Mouse (Mus musculus): ENCODE measurements around the gene Rbfox1. TPM values are rescaled to one million over a fixed set of nuclear protein-coding genes. Genes with fewer than 3 reads are reported as not detected.

Rbfox1 gene
- polyA plus RNA-seq, 1 experiment from 2014 or later, result 1.6 TPM

GRCm38 (mm10) chr16:7081684-7082255, 1196.6 kb downstream of the Rbfox1 start:
- Histone ChIP-seq H3K9ac (ENCODE audit: low read length) (no peak overlapping the region), H3K4me2 (ENCODE audit: low read depth, low read length) (no peak overlapping the region), H3K9me3 (ENCODE audit: control insufficient read depth, low read length) (no peaks in the 10 kb centered on the region), H3K27me3 (ENCODE audit: control insufficient read depth, insufficient read depth, low read depth, low read length) (no peaks in the 10 kb centered on the region), H3K4me1 (replicated peaks; ENCODE audit: control insufficient read depth, insufficient read depth, low read length) (0 out of 2 replicates have a peak, but pooled peaks cover 2% of the 10 kb centered on the region), H3K4me3 (ENCODE audit: low read length) (no peak overlapping the region), H3K27ac (ENCODE audit: low read length) (no peak overlapping the region), H3K36me3 (ENCODE audit: control insufficient read depth, insufficient read depth, low read length) (no peaks in the 10 kb centered on the region)
- ATAC-seq (ENCODE audit: low read depth), result no peak
- 65% methylated on average over 5 of the region's 5 CpGs for WGBS

GRCm38 (mm10) chr16:7083937-7084336, 1198.8 kb downstream of the Rbfox1 start:
- peaks cover 2% of the 10 kb centered on the region; the same call in 1 of the 2 replicates for H3K4me1 ChIP-seq (replicated peaks; ENCODE audit: control insufficient read depth, insufficient read depth, low read length)
- H3K4me2 ChIP-seq (ENCODE audit: low read depth, low read length), result no peak overlapping the region
- no peaks in the 10 kb centered on the region for H3K27me3 ChIP-seq (ENCODE audit: control insufficient read depth, insufficient read depth, low read depth, low read length)
- no peak overlapping the region for H3K27ac ChIP-seq (ENCODE audit: low read length)
- ATAC-seq (ENCODE audit: low read depth), result no peak
- H3K36me3 ChIP-seq (ENCODE audit: control insufficient read depth, insufficient read depth, low read length), result no peaks in the 10 kb centered on the region
- WGBS, result 85% methylated on average over 2 of the region's 2 CpGs
- H3K4me3 ChIP-seq (ENCODE audit: low read length), result no peak overlapping the region
- H3K9ac ChIP-seq (ENCODE audit: low read length), result no peak overlapping the region
- no peaks in the 10 kb centered on the region for H3K9me3 ChIP-seq (ENCODE audit: control insufficient read depth, low read length)

- WGBS, result 57% methylated on average over 10 of the region's 10 CpGs
- no peak overlapping the region; the same call in 1 of the 2 replicates for H3K27ac ChIP-seq (ENCODE audit: low read length)
- no peaks in the 10 kb centered on the region for H3K27me3 ChIP-seq (ENCODE audit: control insufficient read depth, insufficient read depth, low read depth, low read length)
- no peaks in the 10 kb centered on the region for H3K36me3 ChIP-seq (ENCODE audit: control insufficient read depth, insufficient read depth, low read length)
- no peak for ATAC-seq (ENCODE audit: low read depth)
- no peaks in the 10 kb centered on the region for H3K9me3 ChIP-seq (ENCODE audit: control insufficient read depth, low read length)
- H3K4me3 ChIP-seq (ENCODE audit: low read length), result no peak overlapping the region
- H3K4me2 ChIP-seq (ENCODE audit: low read depth, low read length), result no peak overlapping the region
- peaks cover 2% of the 10 kb centered on the region; the same call in 1 of the 2 replicates for H3K4me1 ChIP-seq (replicated peaks; ENCODE audit: control insufficient read depth, insufficient read depth, low read length)
- H3K9ac ChIP-seq (ENCODE audit: low read length), result no peak overlapping the region
These were observed 1203.7 kb downstream of the Rbfox1 start for GRCm38 (mm10) chr16:7088601-7089430.

- H3K4me2 ChIP-seq (ENCODE audit: low read depth, low read length), result no peak overlapping the region
- peaks cover 2% of the 10 kb centered on the region; the same call in 1 of the 2 replicates for H3K4me1 ChIP-seq (replicated peaks; ENCODE audit: control insufficient read depth, insufficient read depth, low read length)
- no peak overlapping the region for H3K9ac ChIP-seq (ENCODE audit: low read length)
- H3K27me3 ChIP-seq (ENCODE audit: control insufficient read depth, insufficient read depth, low read depth, low read length), result no peaks in the 10 kb centered on the region
- H3K27ac ChIP-seq (ENCODE audit: low read length), result no peak overlapping the region; the same call in 1 of the 2 replicates
- H3K36me3 ChIP-seq (ENCODE audit: control insufficient read depth, insufficient read depth, low read length), result no peaks in the 10 kb centered on the region
- H3K9me3 ChIP-seq (ENCODE audit: control insufficient read depth, low read length), result no peaks in the 10 kb centered on the region
- WGBS, result 65% methylated on average over 1 of the region's 1 CpGs
- peak; percentile 58; the same call in 1 of the 2 replicates for ATAC-seq (ENCODE audit: low read depth)
- no peak overlapping the region for H3K4me3 ChIP-seq (ENCODE audit: low read length)
These were observed 1204.3 kb downstream of the Rbfox1 start for GRCm38 (mm10) chr16:7089475-7089874.

- H3K36me3 ChIP-seq (ENCODE audit: control insufficient read depth, insufficient read depth, low read length), result no peaks in the 10 kb centered on the region
- H3K9ac ChIP-seq (ENCODE audit: low read length), result no peak overlapping the region
- H3K27me3 ChIP-seq (ENCODE audit: control insufficient read depth, insufficient read depth, low read depth, low read length), result no peaks in the 10 kb centered on the region
- H3K4me1 ChIP-seq (replicated peaks; ENCODE audit: control insufficient read depth, insufficient read depth, low read length), result peaks cover 2% of the 10 kb centered on the region; the same call in 1 of the 2 replicates
- 0 out of 2 replicates have a peak overlapping the region, but pooled peaks have one; percentile 22 for H3K27ac ChIP-seq (ENCODE audit: low read length)
- no peak overlapping the region for H3K4me2 ChIP-seq (ENCODE audit: low read depth, low read length)
- no peak overlapping the region for H3K4me3 ChIP-seq (ENCODE audit: low read length)
- ATAC-seq (ENCODE audit: low read depth), result peak; percentile 82
- 48% methylated on average over 6 of the region's 6 CpGs for WGBS
- H3K9me3 ChIP-seq (ENCODE audit: control insufficient read depth, low read length), result no peaks in the 10 kb centered on the region
These were observed 1205.0 kb downstream of the Rbfox1 start for GRCm38 (mm10) chr16:7090205-7090604.

- Histone ChIP-seq H3K4me1 (replicated peaks; ENCODE audit: control insufficient read depth, insufficient read depth, low read length) (peaks cover 2% of the 10 kb centered on the region; the same call in 1 of the 2 replicates), H3K9me3 (ENCODE audit: control insufficient read depth, low read length) (no peaks in the 10 kb centered on the region), H3K36me3 (ENCODE audit: control insufficient read depth, insufficient read depth, low read length) (no peaks in the 10 kb centered on the region), H3K27ac (ENCODE audit: low read length) (no peak overlapping the region), H3K4me2 (ENCODE audit: low read depth, low read length) (no peak overlapping the region), H3K4me3 (ENCODE audit: low read length) (no peak overlapping the region), H3K27me3 (ENCODE audit: control insufficient read depth, insufficient read depth, low read depth, low read length) (no peaks in the 10 kb centered on the region), H3K9ac (ENCODE audit: low read length) (no peak overlapping the region)
- 43% methylated on average over 4 of the region's 4 CpGs for WGBS
- ATAC-seq (ENCODE audit: low read depth), result no peak
These were observed 1207.7 kb downstream of the Rbfox1 start for GRCm38 (mm10) chr16:7092811-7093210.

- Histone ChIP-seq H3K4me1 (replicated peaks; ENCODE audit: control insufficient read depth, insufficient read depth, low read length) (peaks cover 2% of the 10 kb centered on the region; the same call in 1 of the 2 replicates), H3K4me3 (ENCODE audit: low read length) (no peak overlapping the region), H3K9ac (ENCODE audit: low read length) (no peak overlapping the region), H3K27me3 (ENCODE audit: control insufficient read depth, insufficient read depth, low read depth, low read length) (no peaks in the 10 kb centered on the region), H3K27ac (ENCODE audit: low read length) (no peak overlapping the region), H3K4me2 (ENCODE audit: low read depth, low read length) (no peak overlapping the region), H3K36me3 (ENCODE audit: control insufficient read depth, insufficient read depth, low read length) (no peaks in the 10 kb centered on the region), H3K9me3 (ENCODE audit: control insufficient read depth, low read length) (no peaks in the 10 kb centered on the region)
- ATAC-seq (ENCODE audit: low read depth), result no peak
- 84% methylated on average over 3 of the region's 3 CpGs for WGBS
These were observed 1208.5 kb downstream of the Rbfox1 start for GRCm38 (mm10) chr16:7093686-7094085.

GRCm38 (mm10) chr16:7094181-7094749, 1209.1 kb downstream of the Rbfox1 start:
- H3K9ac ChIP-seq (ENCODE audit: low read length), result no peak overlapping the region
- no peaks in the 10 kb centered on the region for H3K36me3 ChIP-seq (ENCODE audit: control insufficient read depth, insufficient read depth, low read length)
- WGBS, result 45% methylated on average over 7 of the region's 7 CpGs
- H3K4me1 ChIP-seq (replicated peaks; ENCODE audit: control insufficient read depth, insufficient read depth, low read length), result 0 out of 2 replicates have a peak, but pooled peaks cover 4% of the 10 kb centered on the region
- H3K27ac ChIP-seq (ENCODE audit: low read length), result no peak overlapping the region
- ATAC-seq (ENCODE audit: low read depth), result no peak
- H3K4me2 ChIP-seq (ENCODE audit: low read depth, low read length), result no peak overlapping the region
- no peaks in the 10 kb centered on the region for H3K9me3 ChIP-seq (ENCODE audit: control insufficient read depth, low read length)
- no peaks in the 10 kb centered on the region for H3K27me3 ChIP-seq (ENCODE audit: control insufficient read depth, insufficient read depth, low read depth, low read length)
- no peak overlapping the region for H3K4me3 ChIP-seq (ENCODE audit: low read length)

GRCm38 (mm10) chr16:7097071-7097470, 1211.9 kb downstream of the Rbfox1 start:
- Histone ChIP-seq H3K27me3 (ENCODE audit: control insufficient read depth, insufficient read depth, low read depth, low read length) (no peaks in the 10 kb centered on the region), H3K4me1 (replicated peaks; ENCODE audit: control insufficient read depth, insufficient read depth, low read length) (peaks cover 4% of the 10 kb centered on the region; the same call in 1 of the 2 replicates), H3K4me2 (ENCODE audit: low read depth, low read length) (no peak overlapping the region), H3K36me3 (ENCODE audit: control insufficient read depth, insufficient read depth, low read length) (no peaks in the 10 kb centered on the region), H3K9ac (ENCODE audit: low read length) (no peak overlapping the region), H3K4me3 (ENCODE audit: low read length) (no peak overlapping the region), H3K27ac (ENCODE audit: low read length) (no peak overlapping the region), H3K9me3 (ENCODE audit: control insufficient read depth, low read length) (no peaks in the 10 kb centered on the region)
- ATAC-seq (ENCODE audit: low read depth), result no peak
- 68% methylated on average over 2 of the region's 2 CpGs for WGBS

Data from lung, embryonic 16.5 days (tissue).